Mouse (Mus musculus) thymus, postnatal 4 days (tissue): ENCODE measurements around the gene Hoxb7.

Experiments used
- DNase-seq: peaks from one replicate; pipeline ENCODE4 v3.0.0; 2021

Hoxb7 gene

GRCm38 (mm10) chr11:96301837-96302236, 15.4 kb downstream of the Hoxb7 start:
- no peak for DNase-seq

GRCm38 (mm10) chr11:96302381-96303150, 16.1 kb downstream of the Hoxb7 start:
- DNase-seq, result no peak

GRCm38 (mm10) chr11:96303151-96304099, 17.0 kb downstream of the Hoxb7 start, which contains the start of gene Hoxb5:
Hoxb5 (plus strand) TSS chr11:96303336.
- DNase-seq, result peak; percentile 86

- no peak for DNase-seq
These were observed 18.2 kb downstream of the Hoxb7 start for GRCm38 (mm10) chr11:96304381-96305195.

- DNase-seq, result no peak
These were observed 19.2 kb downstream of the Hoxb7 start for GRCm38 (mm10) chr11:96305505-96306182.

- no peak for DNase-seq
These were observed 19.9 kb downstream of the Hoxb7 start for GRCm38 (mm10) chr11:96306183-96306907.

- DNase-seq, result no peak
These were observed 20.5 kb downstream of the Hoxb7 start for GRCm38 (mm10) chr11:96306908-96307269.

GRCm38 (mm10) chr11:96308763-96309162, 22.3 kb downstream of the Hoxb7 start:
- no peak for DNase-seq

GRCm38 (mm10) chr11:96309288-96309687, 22.9 kb downstream of the Hoxb7 start:
- DNase-seq, result no peak

GRCm38 (mm10) chr11:96310183-96310938, 23.9 kb downstream of the Hoxb7 start:
- no peak for DNase-seq

- DNase-seq, result peak; percentile 18
These were observed 24.7 kb downstream of the Hoxb7 start for GRCm38 (mm10) chr11:96311097-96311496.

GRCm38 (mm10) chr11:96311520-96312417, 25.3 kb downstream of the Hoxb7 start:
- peak; percentile 73 for DNase-seq

- DNase-seq, result no peak
These were observed 26.7 kb downstream of the Hoxb7 start for GRCm38 (mm10) chr11:96313134-96313533.

GRCm38 (mm10) chr11:96313806-96314428, 27.5 kb downstream of the Hoxb7 start:
- DNase-seq, result no peak

GRCm38 (mm10) chr11:96314671-96315343, 28.4 kb downstream of the Hoxb7 start:
- DNase-seq, result peak; percentile 27

- no peak for DNase-seq
These were observed 28.9 kb downstream of the Hoxb7 start for GRCm38 (mm10) chr11:96315344-96315681.

- DNase-seq, result no peak
These were observed 30.5 kb downstream of the Hoxb7 start for GRCm38 (mm10) chr11:96316696-96317607.
